Mouse (Mus musculus): ENCODE results near the gene Abhd17c.

The Abhd17c gene

GRCm38 (mm10) chr7:84119216-84120105, 32.2 kb downstream of the Abhd17c start:
- no peak for DNase-seq (ENCODE audit: low read depth in 2 of 2, low spot score in 2 of 2)

DNA sequence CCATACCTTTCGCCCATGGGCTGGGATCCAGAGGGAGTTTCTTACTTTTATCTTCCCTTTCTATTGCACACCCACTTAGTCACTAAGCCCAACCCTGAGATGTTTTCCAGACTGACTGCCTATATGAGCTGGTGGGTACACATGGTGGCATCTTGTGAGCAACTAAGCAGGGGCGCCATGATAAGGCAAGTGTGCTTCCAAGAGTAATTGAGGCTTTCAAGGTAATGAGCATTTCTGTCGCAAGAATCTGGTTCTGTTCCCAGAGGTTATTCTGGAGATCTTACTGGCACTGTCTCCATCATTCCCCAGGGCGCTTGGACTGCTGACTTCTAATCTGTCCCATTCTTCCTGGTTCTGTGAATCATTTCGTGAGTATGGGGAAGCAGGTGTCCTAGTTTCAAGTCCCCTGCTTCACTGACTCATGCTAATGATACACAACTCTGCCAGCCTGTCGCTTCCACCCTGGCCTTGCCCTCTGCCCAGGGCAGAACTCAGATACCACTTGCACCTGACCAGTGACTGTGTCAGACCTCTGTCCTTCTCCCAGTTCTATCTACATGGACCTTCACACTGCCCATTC, 34.1 kb downstream of the Abhd17c start:
- no peak for DNase-seq (ENCODE audit: low read depth in 2 of 2, low spot score in 2 of 2)

- DNase-seq (ENCODE audit: low read depth in 2 of 2, low spot score in 2 of 2), result no peak
These were observed 34.8 kb downstream of the Abhd17c start for GRCm38 (mm10) chr7:84116621-84117542.

GRCm38 (mm10) chr7:84115385-84115784, 36.3 kb downstream of the Abhd17c start:
- peak; percentile 8 to 9 for DNase-seq (ENCODE audit: low read depth in 2 of 2, low spot score in 2 of 2)

- DNase-seq (ENCODE audit: low read depth in 2 of 2, low spot score in 2 of 2), result no peak
These were observed 36.9 kb downstream of the Abhd17c start for GRCm38 (mm10) chr7:84114775-84115174.

DNA sequence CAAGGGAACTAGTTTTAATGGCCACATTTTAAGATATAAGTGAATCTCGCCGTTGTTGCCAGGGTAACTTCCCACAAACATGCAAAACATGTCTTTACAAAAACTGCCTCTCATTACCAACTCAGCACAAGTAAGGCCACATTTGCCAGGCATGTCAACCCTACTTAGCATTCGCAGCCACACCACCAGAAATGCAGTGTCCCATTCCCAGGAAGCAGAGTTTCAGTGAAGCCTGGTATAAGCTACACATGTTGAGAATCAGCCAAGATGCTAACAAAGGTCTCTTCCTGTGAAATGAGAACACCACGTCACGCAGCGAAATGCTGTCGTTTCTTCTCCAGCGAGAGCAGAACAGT, 38.7 kb downstream of the Abhd17c start:
- no peak for DNase-seq (ENCODE audit: low read depth in 2 of 2, low spot score in 2 of 2)

- DNase-seq (ENCODE audit: low read depth in 2 of 2, low spot score in 2 of 2), result no peak
These were observed 39.2 kb downstream of the Abhd17c start for GRCm38 (mm10) chr7:84112351-84113034.

DNA sequence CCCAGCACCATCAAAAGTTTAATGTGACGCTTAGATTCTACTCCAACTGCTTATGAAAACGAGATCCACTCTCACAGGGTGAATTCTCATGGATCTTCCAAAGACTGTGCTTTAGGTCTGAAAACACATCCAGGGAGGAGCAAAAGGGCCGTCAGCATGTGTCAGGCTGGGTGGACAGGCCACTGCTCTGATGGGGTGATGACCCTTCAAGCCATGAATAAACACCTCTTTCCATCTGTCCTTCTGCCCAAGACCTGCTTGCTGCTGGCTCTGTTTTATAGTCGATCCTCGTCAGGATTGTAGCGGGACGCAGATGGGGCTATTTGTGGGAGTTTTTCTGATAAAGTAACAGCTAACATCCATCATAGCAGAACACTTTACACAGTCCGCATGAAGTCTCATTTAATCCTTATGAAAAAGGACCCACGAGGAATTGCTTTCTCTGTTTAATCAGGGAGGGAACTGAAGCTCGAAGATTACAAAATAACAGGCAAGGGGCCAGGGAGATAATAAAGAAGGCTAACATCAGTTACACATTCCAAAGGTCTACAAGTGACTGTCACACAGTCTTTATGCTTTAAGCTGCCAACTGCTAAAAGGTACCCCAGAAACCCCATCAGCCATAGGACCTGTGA, 39.9 kb downstream of the Abhd17c start:
- no peak for DNase-seq (ENCODE audit: low read depth in 2 of 2, low spot score in 2 of 2)

GRCm38 (mm10) chr7:84106942-84107341, 44.8 kb downstream of the Abhd17c start:
- DNase-seq (ENCODE audit: low read depth in 2 of 2, low spot score in 2 of 2), result no peak

GRCm38 (mm10) chr7:84102589-84102988, 49.1 kb downstream of the Abhd17c start:
- no peak for DNase-seq (ENCODE audit: low read depth in 2 of 2, low spot score in 2 of 2)

DNA sequence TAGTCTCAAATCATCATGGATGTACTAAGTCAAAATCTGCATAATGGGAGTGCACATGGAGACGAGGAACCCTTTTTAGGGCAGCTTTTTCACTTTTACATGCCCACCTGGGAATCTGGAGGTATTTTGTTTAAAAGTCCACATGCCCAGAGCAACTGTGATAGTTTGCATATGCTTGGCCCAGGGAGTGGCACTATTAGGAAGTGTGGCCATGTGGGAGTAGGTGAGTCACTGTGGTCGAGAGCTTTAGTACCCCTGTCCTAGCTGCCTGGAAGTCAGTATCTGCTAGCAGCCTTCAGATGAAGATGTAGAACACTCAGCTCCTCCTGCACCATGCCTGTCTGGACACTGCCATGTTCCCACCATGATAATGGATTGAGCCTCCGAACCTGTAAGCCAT, 51.0 kb downstream of the Abhd17c start:
- DNase-seq (ENCODE audit: low read depth in 2 of 2, low spot score in 2 of 2), result no peak

DNA sequence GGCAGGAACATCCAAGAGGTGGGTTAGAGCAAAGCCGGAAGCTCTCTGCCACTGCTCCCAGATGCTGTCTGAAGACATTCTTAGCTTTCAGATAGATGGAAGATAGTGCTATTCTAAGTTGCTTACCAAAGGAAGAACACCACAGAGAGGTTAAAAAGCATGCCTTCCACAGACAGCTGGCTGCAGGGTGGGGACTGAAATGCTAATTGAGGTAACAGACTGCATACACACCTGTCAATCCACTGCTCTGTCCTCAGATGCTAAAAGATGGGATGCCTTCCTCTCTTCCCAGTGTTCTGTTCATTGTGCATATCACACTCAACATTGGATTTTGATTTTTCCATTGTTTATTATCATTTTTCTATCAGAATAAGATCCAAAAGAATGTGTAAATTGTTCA, 53.6 kb downstream of the Abhd17c start:
- no peak for DNase-seq (ENCODE audit: low read depth in 2 of 2, low spot score in 2 of 2)

DNA sequence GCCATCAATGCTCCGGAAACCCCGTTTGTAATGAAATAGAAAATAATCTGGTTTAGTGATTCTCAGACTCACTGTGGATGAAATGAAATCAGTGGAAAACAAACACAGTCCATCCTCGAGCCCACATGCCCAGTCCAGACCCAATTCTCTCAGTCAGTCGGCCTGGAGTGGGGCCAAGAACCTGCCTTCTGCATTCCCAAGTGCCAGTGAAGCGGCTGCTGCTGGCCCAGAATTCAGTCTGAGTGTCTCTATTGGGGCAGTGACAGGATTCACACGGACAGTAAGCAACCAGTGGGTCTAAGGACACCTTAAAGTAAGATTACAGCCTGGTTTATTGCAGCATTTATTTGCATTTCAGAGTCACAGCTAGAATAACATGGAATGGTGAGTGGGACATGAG, 55.2 kb downstream of the Abhd17c start:
- no peak for DNase-seq (ENCODE audit: low read depth in 2 of 2, low spot score in 2 of 2)

DNA sequence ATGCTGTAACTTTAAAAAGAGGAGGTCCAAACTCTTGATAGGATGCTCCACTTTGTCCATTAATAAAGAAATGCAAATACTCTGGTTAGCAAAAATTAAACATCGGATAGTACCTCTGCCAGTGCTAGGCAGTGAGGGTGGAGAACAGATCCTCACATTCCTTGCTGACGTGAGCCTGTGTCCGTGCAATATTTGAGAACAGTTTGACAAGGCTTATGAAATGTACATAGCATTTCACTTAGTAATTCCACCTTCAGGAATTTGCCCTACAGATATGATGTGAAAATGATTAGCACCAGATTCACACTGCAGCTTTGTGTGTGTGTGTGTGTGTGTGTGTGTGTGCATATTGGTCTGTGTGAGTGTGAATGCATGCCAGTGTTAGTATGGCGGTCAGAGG, 60.9 kb downstream of the Abhd17c start:
- DNase-seq (ENCODE audit: low read depth in 2 of 2, low spot score in 2 of 2), result no peak

DNA sequence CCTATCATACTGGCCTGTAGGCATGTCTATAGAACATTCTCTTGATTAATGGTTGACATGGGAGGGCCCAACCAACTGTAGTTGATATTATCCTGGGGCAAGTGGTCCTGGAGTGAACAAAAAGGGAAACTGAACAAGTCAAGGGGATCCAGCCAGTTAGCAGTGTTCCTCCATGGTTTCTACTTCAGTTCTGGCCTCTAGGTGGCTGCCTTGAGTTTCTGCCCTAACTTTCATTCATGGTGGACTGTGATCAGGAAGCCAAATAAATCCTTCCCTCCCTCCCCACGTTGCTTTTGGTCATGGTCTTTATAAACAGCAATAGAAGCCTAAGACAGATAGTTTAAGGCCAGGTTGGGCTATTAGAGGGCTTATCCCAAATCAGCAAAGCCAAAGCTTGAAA, 61.9 kb downstream of the Abhd17c start:
- no peak for DNase-seq (ENCODE audit: low read depth in 2 of 2, low spot score in 2 of 2)

- DNase-seq (ENCODE audit: low read depth in 2 of 2, low spot score in 2 of 2), result peak; percentile 28 to 36
These were observed 62.7 kb downstream of the Abhd17c start for GRCm38 (mm10) chr7:84088971-84089370.

DNA sequence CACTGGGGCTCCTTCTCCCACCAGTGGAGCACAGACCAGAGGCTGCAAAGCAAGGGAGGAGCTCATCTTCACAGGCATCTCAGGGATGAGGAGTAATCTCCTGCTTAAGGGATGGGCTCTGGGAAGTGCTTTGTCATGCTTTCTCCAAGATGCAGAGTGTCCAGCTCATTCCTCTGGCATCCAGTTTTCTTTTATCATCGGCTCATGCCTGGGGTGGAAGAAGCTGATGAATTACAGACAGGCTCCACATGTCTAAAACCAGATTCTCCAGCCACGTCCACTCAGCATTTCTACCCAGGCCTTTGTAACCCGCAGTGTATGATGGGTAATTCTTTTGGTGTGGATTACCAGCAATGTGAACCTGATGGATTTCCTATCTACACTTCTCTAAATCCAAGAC, 63.5 kb downstream of the Abhd17c start:
- no peak for DNase-seq (ENCODE audit: low read depth in 2 of 2, low spot score in 2 of 2)

- peak; percentile 10 to 24 for DNase-seq (ENCODE audit: low read depth in 2 of 2, low spot score in 2 of 2)
These were observed 65.5 kb downstream of the Abhd17c start, which contains the start of gene Cemip for GRCm38 (mm10) chr7:84086039-84086829. Gene Cemip (minus strand): TSS chr7:84086502.

- no peak for DNase-seq (ENCODE audit: low read depth in 2 of 2, low spot score in 2 of 2)
These were observed 66.4 kb downstream of the Abhd17c start for GRCm38 (mm10) chr7:84085049-84085945.

All from CD8-positive naive resting alpha-beta T cell, adult 2 months (primary cell).